Mouse (Mus musculus): ENCODE data around the gene Gsap. TPM values are rescaled to one million over a fixed set of nuclear protein-coding genes. Genes with fewer than 3 reads are reported as not detected.
"Not testable (repeated sequence)": the region's sequence is repeated elsewhere in the genome, so short reads cannot be mapped to it uniquely, and the experiment has no call there.

The Gsap gene
- 3.6 and 4.2 TPM in 2 replicates for polyA plus RNA-seq (2014; fragmentation: Nextera tagmentation; extraction: Ambion mirVana)

DNA sequence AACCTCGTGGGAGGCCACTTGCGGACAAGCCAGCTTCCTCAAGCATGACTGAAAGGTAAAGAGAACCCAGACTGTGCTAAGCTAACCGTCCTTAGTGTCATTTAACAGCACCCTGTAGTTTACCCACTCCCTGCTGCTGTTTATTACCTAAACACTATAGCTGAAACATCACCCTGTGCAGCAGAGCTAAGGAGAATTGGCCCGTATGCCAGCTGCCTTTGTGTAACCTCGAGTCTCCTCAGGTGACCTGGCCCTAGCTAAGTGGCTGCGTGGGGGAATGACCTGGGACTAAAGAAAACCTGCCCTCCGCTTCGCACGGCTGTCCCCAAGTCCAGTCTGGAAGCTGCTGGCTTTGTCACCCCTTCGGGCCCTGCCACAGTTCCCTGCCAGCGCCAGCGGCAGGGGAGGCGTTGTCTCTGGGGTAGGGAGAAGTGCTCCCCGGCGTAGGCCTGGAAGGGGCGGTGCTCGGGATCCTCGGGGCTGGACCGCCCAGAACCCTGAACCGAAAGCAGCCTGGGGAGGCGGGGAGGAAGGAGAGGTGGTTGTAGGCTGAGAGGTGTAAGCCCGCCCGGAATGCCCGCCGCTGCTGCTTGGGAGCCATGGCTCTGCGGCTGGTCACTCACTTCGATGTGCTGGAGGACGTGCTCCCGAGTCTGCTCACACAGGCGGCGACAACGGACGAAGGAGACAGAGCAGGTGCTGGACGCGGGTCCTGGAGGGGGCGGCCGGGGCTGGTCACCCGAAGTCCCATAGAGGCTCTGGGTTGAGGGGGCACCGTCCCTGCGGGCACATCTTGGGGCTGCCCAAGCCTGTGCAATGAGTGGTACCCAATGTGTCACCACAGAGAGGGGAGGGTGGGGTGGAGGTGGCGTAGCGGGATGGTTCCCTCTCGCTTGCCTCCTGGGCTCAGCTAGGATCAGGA is at the start of gene Gsap:
Gsap (plus strand) TSS at position 492 of the 922 bp plus-strand sequence.
- H3K27ac ChIP-seq (replicated peaks; ENCODE audit: low read depth, low read length): no peak within 1 kb of the TSS
- peak within 1 kb of the TSS; percentile 59 for H3K4me3 ChIP-seq (ENCODE audit: low read depth, low read length)
- WGBS: 4% methylated on average over 38 of the region's 43 CpGs
- no peaks in the 10 kb centered on the region; the same call in 1 of the 2 replicates for H3K27me3 ChIP-seq (replicated peaks; ENCODE audit: control insufficient read depth, insufficient read depth, low read length)
- no peaks in the 10 kb centered on the region for H3K4me1 ChIP-seq (ENCODE audit: control insufficient read depth, insufficient read depth, low read length)
- H3K9me3 ChIP-seq (ENCODE audit: control insufficient read depth, low read length): no peaks in the 10 kb centered on the region
- peak within 1 kb of the TSS; percentile 85 for H3K4me2 ChIP-seq (ENCODE audit: low read depth, low read length)
- H3K9ac ChIP-seq (ENCODE audit: low read depth, low read length): peak within 1 kb of the TSS; percentile 67
- DNase-seq (ENCODE audit: low spot score) (no peak), ATAC-seq (ENCODE audit: low read depth) (peak; percentile 93)
- no peaks in the 10 kb centered on the region for H3K36me3 ChIP-seq (ENCODE audit: control insufficient read depth, insufficient read depth, low read length)

DNA sequence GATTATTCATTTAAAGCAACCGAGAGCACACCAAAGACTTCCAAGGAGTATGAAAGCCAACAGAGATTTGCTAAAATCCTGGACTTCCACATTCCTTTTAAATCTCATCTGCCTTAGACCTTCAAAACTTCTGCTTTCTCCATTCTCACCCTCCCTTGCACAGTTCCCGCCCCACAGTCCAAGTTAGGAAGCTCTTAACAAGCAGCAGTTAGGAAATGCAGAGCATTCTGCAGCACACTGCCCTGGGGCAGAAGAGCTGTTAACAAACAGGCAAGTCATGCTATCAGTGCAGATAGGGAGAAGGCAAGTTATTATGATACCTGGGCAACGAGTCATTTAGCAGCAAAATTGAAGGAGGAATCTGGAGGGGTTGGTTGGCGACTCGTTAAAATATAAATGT is 49.5 kb upstream of the Gsap start:
- Histone ChIP-seq H3K9me3 (ENCODE audit: control insufficient read depth, low read length) (no peaks in the 10 kb centered on the region), H3K9ac (ENCODE audit: low read depth, low read length) (no peak overlapping the region), H3K4me3 (ENCODE audit: low read depth, low read length) (no peak overlapping the region), H3K27me3 (replicated peaks; ENCODE audit: control insufficient read depth, insufficient read depth, low read length) (no peaks in the 10 kb centered on the region), H3K27ac (replicated peaks; ENCODE audit: low read depth, low read length) (no peak overlapping the region), H3K36me3 (ENCODE audit: control insufficient read depth, insufficient read depth, low read length) (no peaks in the 10 kb centered on the region), H3K4me1 (ENCODE audit: control insufficient read depth, insufficient read depth, low read length) (peaks cover 8% of the 10 kb centered on the region; the same call in 1 of the 2 replicates), H3K4me2 (ENCODE audit: low read depth, low read length) (no peak overlapping the region)
- DNase-seq (ENCODE audit: low spot score): peak; percentile 34
- ATAC-seq (ENCODE audit: low read depth): no peak
- 49% methylated on average over 5 of the region's 5 CpGs for WGBS

DNA sequence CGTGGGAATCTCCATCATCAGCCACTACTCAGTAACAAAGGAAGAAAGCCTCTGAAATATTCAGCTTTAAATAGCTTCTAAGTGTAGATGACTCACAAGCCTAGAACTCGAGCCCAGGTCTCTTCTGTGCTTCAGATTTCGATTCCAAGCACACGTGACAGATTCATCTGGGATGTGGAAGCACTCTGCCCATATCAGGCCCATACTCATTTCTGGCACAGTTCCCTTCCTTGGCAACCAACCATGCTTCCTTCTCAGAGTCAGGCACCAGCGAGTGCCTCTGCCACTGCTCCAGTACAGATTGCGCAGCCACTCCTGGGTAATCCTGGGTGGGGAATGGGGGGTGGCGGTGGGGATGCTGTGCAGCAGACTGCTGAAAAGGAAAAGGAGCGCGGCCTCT is 46.5 kb upstream of the Gsap start:
- ATAC-seq (ENCODE audit: low read depth): peak; percentile 58
- Histone ChIP-seq H3K9me3 (ENCODE audit: control insufficient read depth, low read length) (no peaks in the 10 kb centered on the region), H3K4me1 (ENCODE audit: control insufficient read depth, insufficient read depth, low read length) (peaks cover 10% of the 10 kb centered on the region; the same call in 1 of the 2 replicates), H3K27me3 (replicated peaks; ENCODE audit: control insufficient read depth, insufficient read depth, low read length) (no peaks in the 10 kb centered on the region), H3K9ac (ENCODE audit: low read depth, low read length) (no peak overlapping the region), H3K27ac (replicated peaks; ENCODE audit: low read depth, low read length) (no peak overlapping the region), H3K4me3 (ENCODE audit: low read depth, low read length) (no peak overlapping the region), H3K4me2 (ENCODE audit: low read depth, low read length) (peak overlapping the region; percentile 40), H3K36me3 (ENCODE audit: control insufficient read depth, insufficient read depth, low read length) (no peaks in the 10 kb centered on the region)
- WGBS: 35% methylated on average over 8 of the region's 9 CpGs
- DNase-seq (ENCODE audit: low spot score): peak; percentile 79

DNA sequence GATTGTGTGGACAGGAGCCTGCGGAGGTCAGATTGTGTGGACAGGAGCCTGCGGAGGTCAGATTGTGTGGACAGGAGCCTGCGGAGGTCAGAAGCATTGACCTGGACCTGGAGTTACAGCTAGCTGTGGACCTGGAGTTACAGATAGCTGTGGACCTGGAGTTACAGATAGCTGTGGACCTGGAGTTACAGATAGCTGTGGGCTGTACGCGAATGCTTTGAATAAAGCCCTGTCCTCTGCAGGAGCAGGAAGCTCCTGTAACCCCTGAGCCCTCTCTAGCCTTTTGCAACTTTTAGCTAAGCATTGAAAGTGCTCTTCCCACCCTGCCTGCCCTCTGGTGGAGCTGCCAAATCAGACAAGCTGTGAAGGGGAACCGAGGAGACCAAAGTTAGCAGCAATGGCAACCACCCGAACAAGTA is 44.9 kb upstream of the Gsap start:
- not testable (repeated sequence) for H3K4me2 ChIP-seq (ENCODE audit: low read depth, low read length); H3K36me3 ChIP-seq (ENCODE audit: control insufficient read depth, insufficient read depth, low read length); H3K9me3 ChIP-seq (ENCODE audit: control insufficient read depth, low read length); ATAC-seq (ENCODE audit: low read depth); H3K27ac ChIP-seq (replicated peaks; ENCODE audit: low read depth, low read length); H3K4me1 ChIP-seq (ENCODE audit: control insufficient read depth, insufficient read depth, low read length); H3K9ac ChIP-seq (ENCODE audit: low read depth, low read length); H3K4me3 ChIP-seq (ENCODE audit: low read depth, low read length); H3K27me3 ChIP-seq (replicated peaks; ENCODE audit: control insufficient read depth, insufficient read depth, low read length)
- DNase-seq (ENCODE audit: low spot score): peak; percentile 41
- WGBS: 68% methylated on average over 7 of the region's 7 CpGs

DNA sequence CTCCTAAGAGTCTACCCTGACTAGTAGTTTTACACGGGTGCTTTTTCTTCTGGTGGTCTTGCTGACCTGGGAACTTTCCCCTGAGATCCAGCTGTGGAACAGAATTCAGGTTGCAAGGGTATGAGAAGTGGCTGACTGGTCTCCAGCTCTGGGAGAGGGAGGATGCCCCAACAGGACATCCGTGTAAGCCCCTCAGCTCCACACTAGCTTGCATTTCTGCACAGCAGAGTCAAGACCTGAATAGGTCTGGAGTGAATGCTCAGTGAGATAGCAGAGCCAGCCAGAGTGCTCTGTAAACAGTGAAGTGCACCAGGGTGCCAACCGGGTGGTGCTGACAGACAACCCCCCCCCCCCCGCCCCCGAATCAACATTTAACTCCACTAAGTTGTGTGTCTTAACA is 44.4 kb upstream of the Gsap start:
- Histone ChIP-seq H3K36me3 (ENCODE audit: control insufficient read depth, insufficient read depth, low read length) (no peaks in the 10 kb centered on the region), H3K4me2 (ENCODE audit: low read depth, low read length) (no peak overlapping the region), H3K27me3 (replicated peaks; ENCODE audit: control insufficient read depth, insufficient read depth, low read length) (no peaks in the 10 kb centered on the region), H3K9ac (ENCODE audit: low read depth, low read length) (no peak overlapping the region), H3K9me3 (ENCODE audit: control insufficient read depth, low read length) (no peaks in the 10 kb centered on the region), H3K4me3 (ENCODE audit: low read depth, low read length) (no peak overlapping the region), H3K27ac (replicated peaks; ENCODE audit: low read depth, low read length) (no peak overlapping the region), H3K4me1 (ENCODE audit: control insufficient read depth, insufficient read depth, low read length) (peaks cover 6% of the 10 kb centered on the region)
- ATAC-seq (ENCODE audit: low read depth) (no peak), DNase-seq (ENCODE audit: low spot score) (no peak)
- 46% methylated on average over 5 of the region's 5 CpGs for WGBS

DNA sequence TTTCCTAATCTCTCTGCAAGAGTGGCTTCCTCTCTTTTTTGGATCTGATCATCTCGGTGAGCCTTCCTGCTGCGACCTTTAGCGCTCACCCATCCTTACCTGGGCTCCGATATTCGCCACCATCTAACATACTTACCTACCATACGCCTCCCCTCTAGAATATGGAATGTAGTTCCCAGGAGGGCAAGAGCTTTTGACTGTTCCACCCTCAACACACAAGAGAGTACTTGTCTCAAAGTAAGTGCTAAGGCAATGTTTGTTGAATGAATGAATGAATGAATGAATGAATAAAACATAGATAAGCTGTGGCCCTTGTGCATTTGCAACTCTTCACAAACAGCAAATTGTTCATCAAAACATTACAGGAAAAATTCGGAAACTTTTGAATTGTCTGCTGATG is 43.0 kb upstream of the Gsap start:
- peaks cover 6% of the 10 kb centered on the region for H3K4me1 ChIP-seq (ENCODE audit: control insufficient read depth, insufficient read depth, low read length)
- no peaks in the 10 kb centered on the region for H3K36me3 ChIP-seq (ENCODE audit: control insufficient read depth, insufficient read depth, low read length)
- DNase-seq (ENCODE audit: low spot score) (no peak), ATAC-seq (ENCODE audit: low read depth) (no peak)
- H3K27ac ChIP-seq (replicated peaks; ENCODE audit: low read depth, low read length): no peak overlapping the region
- no peak overlapping the region for H3K9ac ChIP-seq (ENCODE audit: low read depth, low read length)
- no peaks in the 10 kb centered on the region for H3K9me3 ChIP-seq (ENCODE audit: control insufficient read depth, low read length)
- H3K27me3 ChIP-seq (replicated peaks; ENCODE audit: control insufficient read depth, insufficient read depth, low read length): no peaks in the 10 kb centered on the region
- H3K4me3 ChIP-seq (ENCODE audit: low read depth, low read length): no peak overlapping the region
- H3K4me2 ChIP-seq (ENCODE audit: low read depth, low read length): no peak overlapping the region
- 84% methylated on average over 7 of the region's 7 CpGs for WGBS

DNA sequence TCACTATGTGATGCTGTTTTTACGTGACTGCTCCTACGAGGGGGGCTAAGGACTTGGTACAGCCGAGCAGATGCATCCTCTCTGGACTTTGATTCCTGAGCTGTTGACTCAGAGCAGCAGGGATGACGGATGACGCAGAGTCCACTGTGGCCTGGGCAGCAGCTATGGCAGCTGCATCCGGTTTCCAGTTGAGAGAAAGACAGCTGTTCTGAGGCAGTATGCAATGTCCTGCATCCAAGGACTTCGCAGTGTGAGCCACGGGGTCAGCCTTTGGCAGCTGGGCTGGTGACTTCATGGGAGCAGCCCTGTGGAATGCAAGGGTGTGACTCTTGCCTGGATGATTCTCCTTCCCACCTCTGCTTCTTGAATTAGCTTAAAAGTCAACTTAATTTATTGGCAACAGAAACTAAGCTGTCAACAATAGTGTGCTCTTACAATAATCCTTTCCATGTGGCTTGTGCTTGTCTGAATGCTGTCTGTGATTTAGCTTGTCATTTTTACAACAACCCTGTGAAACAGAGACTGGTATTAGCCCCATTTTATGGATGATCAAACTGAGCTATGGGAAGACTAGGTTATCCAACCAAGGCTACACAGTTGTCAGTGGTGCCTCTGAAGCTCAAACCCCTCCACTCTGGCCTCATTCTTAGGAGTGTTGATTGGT is 41.4 kb upstream of the Gsap start:
- ATAC-seq (ENCODE audit: low read depth) (peak; percentile 91), DNase-seq (ENCODE audit: low spot score) (peak; percentile 91)
- Histone ChIP-seq H3K9ac (ENCODE audit: low read depth, low read length) (no peak overlapping the region), H3K27me3 (replicated peaks; ENCODE audit: control insufficient read depth, insufficient read depth, low read length) (no peaks in the 10 kb centered on the region), H3K4me3 (ENCODE audit: low read depth, low read length) (no peak overlapping the region), H3K27ac (replicated peaks; ENCODE audit: low read depth, low read length) (no peak overlapping the region; the same call in 1 of the 2 replicates), H3K36me3 (ENCODE audit: control insufficient read depth, insufficient read depth, low read length) (no peaks in the 10 kb centered on the region), H3K4me2 (ENCODE audit: low read depth, low read length) (no peak overlapping the region), H3K9me3 (ENCODE audit: control insufficient read depth, low read length) (no peaks in the 10 kb centered on the region), H3K4me1 (ENCODE audit: control insufficient read depth, insufficient read depth, low read length) (peaks cover 6% of the 10 kb centered on the region)
- 31% methylated on average over 8 of the region's 8 CpGs for WGBS

DNA sequence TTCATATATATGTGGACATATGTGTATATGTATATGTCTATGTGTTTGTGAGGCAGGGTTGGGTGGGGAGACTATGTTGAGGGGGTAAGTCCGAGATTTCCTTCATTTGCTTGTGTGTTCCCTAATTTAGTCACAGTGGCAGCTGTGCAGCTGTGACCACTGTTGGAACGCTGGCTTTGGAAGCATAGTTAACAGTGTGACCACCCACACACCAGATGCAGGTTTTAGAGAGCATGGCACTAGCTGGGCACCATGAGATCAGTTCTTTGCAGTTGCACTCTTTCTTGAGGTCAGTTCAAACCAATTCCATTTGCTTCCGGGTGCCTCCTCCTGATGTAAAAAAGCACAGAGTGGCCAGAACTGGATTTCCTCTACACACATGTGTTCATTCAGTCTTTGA is 37.7 kb upstream of the Gsap start:
- WGBS: 67% methylated on average over 3 of the region's 3 CpGs
- Histone ChIP-seq H3K9me3 (ENCODE audit: control insufficient read depth, low read length) (no peaks in the 10 kb centered on the region), H3K27ac (replicated peaks; ENCODE audit: low read depth, low read length) (no peak overlapping the region), H3K4me1 (ENCODE audit: control insufficient read depth, insufficient read depth, low read length) (peaks cover 6% of the 10 kb centered on the region), H3K36me3 (ENCODE audit: control insufficient read depth, insufficient read depth, low read length) (no peaks in the 10 kb centered on the region), H3K27me3 (replicated peaks; ENCODE audit: control insufficient read depth, insufficient read depth, low read length) (no peaks in the 10 kb centered on the region), H3K4me2 (ENCODE audit: low read depth, low read length) (no peak overlapping the region), H3K9ac (ENCODE audit: low read depth, low read length) (no peak overlapping the region), H3K4me3 (ENCODE audit: low read depth, low read length) (no peak overlapping the region)
- ATAC-seq (ENCODE audit: low read depth) (no peak), DNase-seq (ENCODE audit: low spot score) (no peak)
